Mouse (Mus musculus) erythroblast, embryonic 14.5 days (primary cell): ENCODE data around the gene Acer1. TPM values are rescaled to one million over a fixed set of nuclear protein-coding genes. Genes with fewer than 3 reads are reported as not detected.

Experiments
- H3K27me3 ChIP-seq: 2 replicates; pipeline ENCODE4 v1.6.1; 2012; ENCODE audit warnings: inconsistent platforms; ENCODE audit not compliant: control insufficient read depth
- H3K36me3 ChIP-seq: 2 replicates; pipeline ENCODE4 v1.6.1; 2012; ENCODE audit warnings: mild to moderate bottlenecking, inconsistent platforms; ENCODE audit not compliant: control insufficient read depth
- H3K4me1 ChIP-seq: 2 replicates; pipeline ENCODE4 v1.6.1; 2012; ENCODE audit warnings: inconsistent platforms; ENCODE audit not compliant: control insufficient read depth
- H3K4me3 ChIP-seq: replicated peaks from 2 replicates; pipeline ENCODE3; 2012; ENCODE audit warnings: moderate library complexity, mild to moderate bottlenecking, inconsistent platforms
- H3K9me3 ChIP-seq: 2 replicates; pipeline ENCODE4 v1.6.1; 2012; ENCODE audit warnings: low read length, inconsistent platforms, mixed read lengths; ENCODE audit not compliant: control insufficient read depth
- GATA1 ChIP-seq: IDR thresholded peaks from 2 replicates; pipeline ENCODE4 v1.6.1; 2012; ENCODE audit warnings: low read length, inconsistent platforms, mixed read lengths
- TAL1 ChIP-seq: IDR thresholded peaks from 3 replicates; pipeline ENCODE4 v1.6.1; 2012; ENCODE audit warnings: low read length, inconsistent platforms, mixed read lengths
- polyA plus RNA-seq: library from polyadenylated mRNA; stranded (reverse); fragments of >175 nt; gene quantifications from 2 replicates; pipeline ENCODE4 v1.2.3, GENCODE M21; 2012

The Acer1 gene
- polyA plus RNA-seq, 1 experiment = not detected

- Histone ChIP-seq H3K9me3 (no peaks in the 10 kb centered on the region), H3K4me3 (no peak overlapping the region), H3K36me3 (peaks cover 75% of the 10 kb centered on the region), H3K27me3 (no peaks in the 10 kb centered on the region), H3K4me1 (peaks cover 75% of the 10 kb centered on the region)
- TF ChIP-seq GATA1 (no peak), TAL1 (no peak)
Measured at GRCm38 (mm10) chr17:57007137-57007905, 25.4 kb upstream of the Acer1 start.

GRCm38 (mm10) chr17:57003994-57004393, 22.1 kb upstream of the Acer1 start:
- peaks cover 2% of the 10 kb centered on the region; the same call in 1 of the 2 replicates for H3K9me3 ChIP-seq
- TF ChIP-seq GATA1 (no peak), TAL1 (no peak)
- H3K4me3 ChIP-seq = no peak overlapping the region
- peaks cover 97% of the 10 kb centered on the region for H3K36me3 ChIP-seq
- H3K4me1 ChIP-seq = peaks cover 63% of the 10 kb centered on the region
- H3K27me3 ChIP-seq = no peaks in the 10 kb centered on the region

- peaks cover 63% of the 10 kb centered on the region for H3K4me1 ChIP-seq
- peaks cover 81% of the 10 kb centered on the region for H3K36me3 ChIP-seq
Measured at GRCm38 (mm10) chr17:57001228-57001627, 19.3 kb upstream of the Acer1 start.

GRCm38 (mm10) chr17:56999968-57000609, 18.2 kb upstream of the Acer1 start, which contains the start of gene Pspn:
TSS of gene Pspn (minus strand) at chr17:57000018.
- TF ChIP-seq TAL1 (no peak), GATA1 (no peak)
- Histone ChIP-seq H3K4me1 (peaks cover 60% of the 10 kb centered on the region), H3K27me3 (no peaks in the 10 kb centered on the region), H3K9me3 (peaks cover 2% of the 10 kb centered on the region; the same call in 1 of the 2 replicates), H3K36me3 (peaks cover 81% of the 10 kb centered on the region), H3K4me3 (no peak within 1 kb of the TSS)

More at GRCm38 (mm10) chr17:57001228-57001627, 19.3 kb upstream of the Acer1 start:
- Histone ChIP-seq H3K27me3 (no peaks in the 10 kb centered on the region), H3K4me3 (no peak overlapping the region), H3K9me3 (peaks cover 2% of the 10 kb centered on the region; the same call in 1 of the 2 replicates)
- no peak for TF ChIP-seq GATA1
- TF ChIP-seq TAL1 = no peak

GRCm38 (mm10) chr17:56999414-56999813, 17.5 kb upstream of the Acer1 start:
- Histone ChIP-seq H3K9me3 (peaks cover 2% of the 10 kb centered on the region; the same call in 1 of the 2 replicates), H3K27me3 (no peaks in the 10 kb centered on the region), H3K4me1 (peaks cover 55% of the 10 kb centered on the region), H3K4me3 (no peak overlapping the region), H3K36me3 (peaks cover 81% of the 10 kb centered on the region)
- TF ChIP-seq GATA1 (no peak), TAL1 (no peak)

- Histone ChIP-seq H3K4me1 (peaks cover 41% of the 10 kb centered on the region), H3K36me3 (peaks cover 81% of the 10 kb centered on the region), H3K27me3 (no peaks in the 10 kb centered on the region), H3K4me3 (peak within 1 kb of the TSS; percentile 83), H3K9me3 (peaks cover 2% of the 10 kb centered on the region; the same call in 1 of the 2 replicates)
- no peak for TF ChIP-seq GATA1
- TF ChIP-seq TAL1 = no peak
Measured at GRCm38 (mm10) chr17:56997029-56997667, 15.2 kb upstream of the Acer1 start, which contains the start of gene Alkbh7. TSS of gene Alkbh7 (plus strand) at chr17:56997339.

GRCm38 (mm10) chr17:56996506-56996905, 14.6 kb upstream of the Acer1 start:
- peaks cover 2% of the 10 kb centered on the region; the same call in 1 of the 2 replicates for H3K9me3 ChIP-seq
- peak overlapping the region; percentile 83 for H3K4me3 ChIP-seq
- peaks cover 81% of the 10 kb centered on the region for H3K36me3 ChIP-seq
- no peak for TF ChIP-seq TAL1
- TF ChIP-seq GATA1 = no peak
- H3K4me1 ChIP-seq = peaks cover 41% of the 10 kb centered on the region
- H3K27me3 ChIP-seq = no peaks in the 10 kb centered on the region

- no peaks in the 10 kb centered on the region for H3K27me3 ChIP-seq
- peaks cover 71% of the 10 kb centered on the region for H3K36me3 ChIP-seq
- TF ChIP-seq TAL1 (no peak), GATA1 (no peak)
- H3K4me1 ChIP-seq = peaks cover 45% of the 10 kb centered on the region
- peaks cover 2% of the 10 kb centered on the region; the same call in 1 of the 2 replicates for H3K9me3 ChIP-seq
- no peak overlapping the region for H3K4me3 ChIP-seq
Measured at GRCm38 (mm10) chr17:56995046-56995445, 13.1 kb upstream of the Acer1 start.
